In genomic region chr12:55311841-55312240, GRCm38 (mm10) we compare ENCODE assay signal across 19 mouse cellular contexts.
"Had no signal": no experiment of that assay in that cellular context is flagged by ENCODE, and none has a peak within 500 bp of the region (broad histone marks: within the 10 kb centered on the region; RNA-seq: fewer than 3 reads in every experiment).

No protein-coding gene starts in this region.

- H3K4me3 ChIP-seq: liver, embryonic 15.5 days; midbrain, embryonic 10.5 days; midbrain, embryonic 13.5 days; myocyte; neural tube, embryonic 13.5 days; neural tube, embryonic 15.5 days had no signal

- H3K4me1 ChIP-seq: liver, embryonic 15.5 days; midbrain, embryonic 10.5 days; midbrain, embryonic 13.5 days; neural tube, embryonic 13.5 days; neural tube, embryonic 15.5 days had no signal

- H3K9ac ChIP-seq: liver, embryonic 15.5 days; liver, postnatal 0 days; lung, embryonic 14.5 days; midbrain, embryonic 13.5 days; neural tube, embryonic 13.5 days; neural tube, embryonic 15.5 days had no signal

- H3K36me3 ChIP-seq: liver, embryonic 15.5 days; midbrain, embryonic 13.5 days had no signal

- H3K9me3 ChIP-seq: liver, embryonic 15.5 days; midbrain, embryonic 10.5 days; midbrain, embryonic 13.5 days; neural tube, embryonic 13.5 days; neural tube, embryonic 15.5 days had no signal

- H3K4me2 ChIP-seq: liver, embryonic 15.5 days; lung, embryonic 14.5 days; midbrain, embryonic 13.5 days; neural tube, embryonic 13.5 days; neural tube, embryonic 15.5 days had no signal

- H3K27me3 ChIP-seq: midbrain, embryonic 13.5 days; neural tube, embryonic 13.5 days; neural tube, embryonic 15.5 days had no signal

- DNase-seq: liver, postnatal 0 days; lung, embryonic 14.5 days; lung, postnatal 10 days; lung, postnatal 4 days; retina, postnatal 1 day; right cerebral cortex, adult 18-20 months; right cerebral cortex, postnatal 25 days; right cerebral cortex, postnatal 4 days; spleen, adult 18-20 months; thymus, adult 18-20 months; thymus, postnatal 14 days; thymus, postnatal 36 days had no signal

- H3K27ac ChIP-seq: liver, embryonic 15.5 days; midbrain, embryonic 10.5 days; midbrain, embryonic 13.5 days; neural tube, embryonic 13.5 days; neural tube, embryonic 15.5 days had no signal

- ATAC-seq: liver, postnatal 0 days; midbrain, embryonic 13.5 days; midbrain, embryonic 16.5 days had no signal
